Mouse (Mus musculus) MEL (cell line): Measurements from ENCODE around the gene Cbs.

Source experiments
- CTCF ChIP-seq, 3 experiments: IDR thresholded peaks in 2 of 3; conservative IDR thresholded peaks in 1 of 3; 2 replicates each; pipeline ENCODE4 v1.5.1; 2011 to 2012; ENCODE audit warnings: low read length in 3 of 3, low read depth in 2 of 3, mild to moderate bottlenecking in 2 of 3, improper control_type of control experiment in 1 of 3, inconsistent platforms in 1 of 3, mixed read lengths in 1 of 3, moderate library complexity in 1 of 3; ENCODE audit not compliant: control insufficient read depth in 1 of 3, insufficient read depth in 1 of 3, poor library complexity in 1 of 3, severe bottlenecking in 1 of 3
- HCFC1 ChIP-seq: IDR thresholded peaks from 2 replicates; pipeline ENCODE4 v1.6.1; 2012; ENCODE audit warnings: low read depth, mild to moderate bottlenecking, inconsistent platforms, low read length, improper control_type of control experiment, moderate library complexity
- MAFK ChIP-seq: IDR thresholded peaks from 2 replicates; pipeline ENCODE4 v1.6.1; 2011; ENCODE audit warnings: low read depth, mild to moderate bottlenecking, low read length, improper control_type of control experiment, borderline replicate concordance
- MAX ChIP-seq: IDR thresholded peaks from 2 replicates; pipeline ENCODE4 v1.6.1; 2011; ENCODE audit warnings: low read length, improper control_type of control experiment
- MAZ ChIP-seq: IDR thresholded peaks from 2 replicates; pipeline ENCODE4 v1.6.1; 2012; ENCODE audit warnings: low read depth, mild to moderate bottlenecking, inconsistent platforms, low read length, improper control_type of control experiment
- MEF2A ChIP-seq: IDR thresholded peaks from 2 replicates; pipeline ENCODE4 v1.6.1; 2014; ENCODE audit warnings: low read depth, mild to moderate bottlenecking, inconsistent platforms, low read length, improper control_type of control experiment; ENCODE audit not compliant: poor library complexity, insufficient replicate concordance, severe bottlenecking; ENCODE audit errors: extremely low read depth
- POLR2A ChIP-seq, 2 experiments: IDR thresholded peaks; 2 replicates each; pipeline ENCODE4 v1.6.1; 2011 to 2012; ENCODE audit warnings: low read length in 2 of 2, mild to moderate bottlenecking in 2 of 2, control low read depth in 1 of 2, improper control_type of control experiment in 1 of 2, low read depth in 1 of 2, moderate library complexity in 1 of 2; ENCODE audit not compliant: control insufficient read depth in 1 of 2, insufficient read depth in 1 of 2, poor library complexity in 1 of 2
- POLR2AphosphoS2 ChIP-seq: IDR thresholded peaks from 2 replicates; pipeline ENCODE4 v1.6.1; 2011; ENCODE audit warnings: low read length, improper control_type of control experiment
- TCF12 ChIP-seq: IDR thresholded peaks from 2 replicates; pipeline ENCODE4 v1.6.1; 2014; ENCODE audit warnings: low read depth, mild to moderate bottlenecking, inconsistent platforms, low read length, improper control_type of control experiment, moderate library complexity
- USF2 ChIP-seq, 2 experiments: IDR thresholded peaks; 2 replicates each; pipeline ENCODE4 v1.6.1; 2011 to 2012; ENCODE audit warnings: improper control_type of control experiment in 2 of 2, low read length in 2 of 2, borderline replicate concordance in 1 of 2, inconsistent platforms in 1 of 2, low read depth in 1 of 2, mild to moderate bottlenecking in 1 of 2; ENCODE audit not compliant: insufficient read depth in 1 of 2

DNA sequence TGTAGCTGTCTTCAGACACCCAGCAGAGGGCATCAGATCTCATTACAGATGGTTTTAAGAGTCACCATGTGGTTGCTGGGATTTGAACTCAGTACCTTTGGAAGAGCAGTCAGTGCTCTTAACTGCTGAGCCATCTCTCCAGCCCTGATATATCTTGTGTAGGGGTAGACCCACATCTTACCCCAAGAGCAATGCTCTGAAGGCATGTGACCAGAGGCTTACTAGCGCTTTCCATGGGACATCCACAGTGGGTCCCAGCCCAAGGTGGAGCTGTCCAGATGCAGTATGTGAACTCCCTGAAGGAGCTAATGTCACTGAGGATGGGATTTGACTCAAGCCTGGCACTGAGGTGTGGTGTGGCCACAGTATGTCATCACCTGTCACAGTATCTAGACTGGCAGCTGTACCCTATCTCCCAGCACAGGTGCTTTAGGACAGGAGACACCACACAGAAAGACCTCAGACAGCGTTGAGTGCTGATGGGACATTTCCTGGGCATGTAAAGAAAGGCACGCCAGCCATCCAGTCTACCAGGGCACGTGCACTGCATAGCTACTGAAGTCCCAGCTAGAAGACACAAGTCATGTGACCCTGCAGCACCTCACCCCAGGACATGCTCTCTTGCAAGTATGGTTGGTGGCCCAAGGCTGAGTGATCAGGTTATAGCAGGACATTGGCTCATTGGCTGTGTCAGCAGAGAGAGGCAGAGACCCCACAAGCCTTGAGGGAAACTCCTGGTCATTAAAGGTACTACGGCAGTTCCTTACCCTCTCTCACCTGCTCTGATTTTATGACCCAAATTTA is 9.4 kb upstream of the Cbs start:
- TF ChIP-seq MEF2A (no peak), POLR2A (IDR thresholded peaks at IDR 0.05; ENCODE audit: control insufficient read depth in 1 of 2, insufficient read depth in 1 of 2, low read depth in 1 of 2, low read length in 2 of 2, poor library complexity in 1 of 2) (peak; percentile 22 to 44; a peak in 2 of 4 replicates), MAFK (no peak), CTCF (IDR thresholded peaks at IDR 0.05 in 2 of 3, conservative IDR thresholded peaks at IDR 0.05 in 1 of 3; ENCODE audit: control insufficient read depth in 1 of 3, insufficient read depth in 1 of 3, low read depth in 2 of 3, low read length in 3 of 3, poor library complexity in 1 of 3, severe bottlenecking in 1 of 3) (no peak), USF2 (IDR thresholded peaks at IDR 0.05; ENCODE audit: borderline replicate concordance in 1 of 2, insufficient read depth in 1 of 2, low read depth in 1 of 2, low read length in 2 of 2) (no peak), POLR2AphosphoS2 (peak; percentile 96), MAZ (no peak), HCFC1 (no peak), TCF12 (no peak), MAX (no peak)
